Mouse (Mus musculus) gastrocnemius, postnatal 4 days (tissue): ENCODE results near the gene Cyb5r3. TPM values are rescaled to one million over a fixed set of nuclear protein-coding genes. Genes with fewer than 3 reads are reported as not detected.

Experiments
- DNase-seq, 2 experiments: peaks; one replicate each; pipeline ENCODE4 v3.0.0; 2021 to 2022; ENCODE audit warnings: low spot score in 2 of 2, mixed read lengths in 2 of 2
- total RNA-seq, 2 experiments: library from RNA; stranded (reverse); gene quantifications; 2 replicates each; pipeline ENCODE4 v1.2.3; 2021

Cyb5r3 gene
- total RNA-seq, 2 experiments from 2014 or later = 171 TPM

- DNase-seq = no peak
These were observed 2.3 kb downstream of the Cyb5r3 start for GRCm38 (mm10) chr15:83169772-83170722.

DNA sequence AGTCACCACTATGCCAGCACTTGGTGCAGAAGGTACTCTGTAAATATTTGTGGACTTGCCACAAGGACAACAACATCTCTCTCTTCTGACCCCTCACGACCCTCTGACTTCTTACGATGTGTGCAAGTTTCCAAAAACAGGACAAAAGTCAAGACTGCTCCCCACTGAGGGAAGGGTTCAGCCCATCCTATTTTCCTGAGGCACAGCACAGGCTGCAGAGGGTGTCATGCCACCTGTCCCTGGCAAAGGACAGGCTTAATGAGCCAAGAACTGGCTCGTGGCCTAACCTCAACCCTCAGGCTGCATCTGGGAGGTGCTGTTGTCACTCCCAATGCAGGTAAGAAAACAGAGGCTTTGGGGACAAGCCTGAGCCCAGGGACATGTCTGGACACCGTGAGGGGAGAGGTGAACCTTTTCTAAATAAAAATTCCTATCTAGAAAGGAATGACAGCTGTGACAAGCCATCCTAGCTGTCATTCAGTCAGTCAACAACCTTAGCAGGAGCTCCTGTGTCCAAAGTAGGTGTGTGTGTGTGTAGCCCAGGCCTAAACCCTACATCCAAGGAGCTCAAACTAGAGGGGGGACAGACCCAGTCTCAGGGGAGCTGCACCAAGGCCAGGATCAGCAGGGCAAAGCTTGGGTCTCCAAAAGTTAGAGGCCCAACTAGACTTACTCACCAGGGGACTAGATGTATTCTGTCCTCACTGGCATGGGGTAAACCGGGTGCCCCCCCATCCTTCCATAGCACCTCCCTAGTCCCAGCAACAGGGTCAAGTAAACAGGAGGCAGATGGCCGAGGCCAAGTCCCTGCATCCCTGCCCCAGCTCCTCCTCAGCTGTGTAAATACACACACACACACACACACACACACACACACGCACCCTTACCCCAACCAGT is 3.3 kb downstream of the Cyb5r3 start:
- DNase-seq = no peak

DNA sequence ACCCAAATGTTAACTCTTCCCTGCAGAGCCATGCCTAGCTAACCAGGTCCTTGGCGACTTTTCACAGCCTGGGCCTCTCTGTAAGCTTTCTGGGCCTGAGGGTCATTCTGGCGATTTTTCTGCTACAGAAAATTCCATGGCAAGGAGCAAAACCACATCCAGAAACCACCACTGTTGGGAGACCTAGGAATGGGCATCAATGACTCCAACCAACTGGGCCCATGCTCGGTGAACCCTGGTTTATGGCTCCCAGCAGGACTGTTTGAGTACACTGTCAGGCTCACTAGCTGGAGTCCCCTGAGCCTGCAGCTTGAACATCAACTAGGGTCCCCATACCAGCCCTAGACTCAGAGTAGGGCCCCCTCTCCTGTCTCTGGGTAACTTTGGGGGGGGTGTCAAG is 4.1 kb downstream of the Cyb5r3 start:
- DNase-seq = no peak

DNA sequence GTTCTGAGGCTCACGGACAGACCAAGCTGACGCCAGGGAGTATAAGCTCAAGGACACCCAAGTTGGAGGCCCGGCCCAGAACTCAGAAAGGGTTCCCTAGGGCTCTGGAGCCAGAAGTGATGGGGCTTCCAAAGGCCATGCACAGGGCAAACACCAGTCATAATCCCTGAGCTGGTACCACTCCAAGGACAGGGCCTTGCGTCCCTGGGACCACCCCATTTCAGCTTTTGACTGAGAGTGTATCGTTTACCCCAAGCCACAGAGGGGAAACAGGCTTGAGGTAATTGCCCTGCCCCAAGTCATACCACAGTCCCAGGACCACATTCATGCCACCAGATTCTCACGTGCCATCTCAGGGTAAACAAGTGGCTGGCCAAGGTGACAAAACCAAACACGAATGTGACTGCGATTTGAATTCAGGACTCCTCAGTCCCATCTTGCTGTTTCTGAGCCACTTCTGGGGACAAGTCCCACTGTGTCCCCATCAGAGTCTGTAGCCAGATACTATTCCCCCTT is 4.8 kb downstream of the Cyb5r3 start:
- no peak for DNase-seq

GRCm38 (mm10) chr15:83167126-83167525 is 5.3 kb downstream of the Cyb5r3 start:
- peak in 1 of 2 experiments; percentile 14 for DNase-seq

- DNase-seq = peak in 1 of 2 experiments; percentile 47
These were observed 5.8 kb downstream of the Cyb5r3 start for GRCm38 (mm10) chr15:83166642-83167041.

DNA sequence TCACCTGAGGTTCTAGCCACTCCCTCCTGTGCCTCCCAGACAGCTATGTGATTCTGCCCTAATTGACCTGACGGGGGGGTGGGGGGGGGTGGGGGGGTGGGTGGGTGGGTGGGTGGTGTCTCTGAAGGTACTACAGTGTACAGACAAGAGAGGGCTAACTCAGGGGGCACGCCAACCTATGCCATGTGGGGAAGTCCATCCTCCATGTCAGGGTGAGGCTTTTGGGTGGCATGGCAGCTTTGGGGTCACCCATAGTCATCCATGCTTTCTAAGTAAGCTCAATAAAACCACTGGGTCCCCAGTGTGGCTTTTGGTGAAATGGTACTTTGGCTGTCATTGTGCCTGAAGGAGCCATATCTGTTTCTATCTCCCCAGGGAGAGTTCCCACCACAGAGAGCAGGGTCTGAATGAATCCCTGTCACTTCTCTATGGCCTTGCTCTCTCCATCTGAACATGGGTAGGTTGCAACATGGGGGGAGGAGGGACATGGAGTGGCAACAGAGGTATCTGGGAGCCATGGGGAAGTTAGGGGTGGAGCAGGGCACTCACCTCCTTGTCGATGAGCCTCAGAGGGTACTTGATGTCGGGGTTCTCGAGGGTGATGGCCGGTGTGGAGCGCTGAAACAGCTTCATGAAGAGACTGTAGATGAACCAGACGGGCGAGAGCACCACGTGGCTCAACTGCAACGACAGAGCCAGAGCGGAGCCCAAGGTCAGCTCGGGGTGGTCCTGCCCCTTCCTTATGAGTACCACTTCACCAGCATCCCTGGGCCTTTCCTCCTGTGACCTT is 6.7 kb downstream of the Cyb5r3 start:
- no peak for DNase-seq

DNA sequence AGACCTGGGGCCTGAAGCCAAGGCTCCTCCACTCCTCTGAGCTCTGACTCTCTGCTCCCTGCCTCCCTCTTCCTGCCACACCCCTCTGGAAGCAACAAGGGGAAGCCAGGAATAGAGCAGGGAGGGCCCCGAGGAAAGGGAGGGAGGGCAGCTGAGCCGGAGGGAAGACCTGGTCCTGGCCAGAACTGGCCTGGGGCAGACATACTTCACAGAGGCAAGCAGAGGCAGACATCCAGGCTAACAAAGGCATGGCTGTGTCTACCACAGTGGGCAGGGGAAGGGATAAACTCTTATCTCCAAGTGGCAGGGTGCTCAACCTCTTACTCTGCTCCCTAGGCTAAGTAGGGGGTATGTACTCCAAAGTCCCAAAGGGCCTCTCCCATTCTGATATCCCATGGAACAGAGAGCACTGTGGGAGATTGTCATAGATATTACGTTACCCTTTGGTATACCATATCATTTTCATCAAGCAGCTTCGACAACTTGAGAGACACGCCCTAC is 7.4 kb downstream of the Cyb5r3 start:
- DNase-seq = peak in 1 of 2 experiments; percentile 49

DNA sequence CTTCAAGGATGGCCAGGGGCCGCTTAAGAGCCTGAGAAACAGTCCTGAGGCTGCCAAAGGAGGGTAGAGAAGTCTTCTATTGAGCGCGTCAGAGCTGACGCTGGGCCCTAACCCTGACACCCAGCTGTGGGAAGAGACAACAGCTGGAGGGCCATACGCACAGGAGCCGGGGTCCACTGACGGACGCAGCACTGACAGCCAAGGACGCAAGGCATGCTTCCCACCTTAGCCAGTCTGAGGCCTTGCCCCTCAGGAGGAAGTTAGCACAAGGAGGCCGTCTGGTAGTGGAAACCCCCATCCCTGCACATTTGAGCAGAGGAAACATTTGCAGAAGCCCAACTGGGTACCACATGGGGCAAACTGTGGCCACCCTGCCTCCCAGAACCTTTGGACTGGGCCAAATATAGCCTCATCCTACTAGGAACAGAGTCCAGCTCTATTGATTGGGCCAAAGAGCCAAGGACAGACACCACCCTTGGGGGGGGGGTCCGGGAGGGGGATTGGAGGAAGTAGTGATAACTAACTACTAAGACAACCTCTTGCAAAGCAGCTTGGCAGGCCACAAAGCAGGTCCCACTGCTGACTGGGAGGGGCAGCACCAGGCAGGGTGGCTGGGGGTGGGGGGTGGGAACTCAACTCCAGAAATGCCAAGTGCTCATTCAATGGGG is 9.4 kb downstream of the Cyb5r3 start:
- DNase-seq = no peak

DNA sequence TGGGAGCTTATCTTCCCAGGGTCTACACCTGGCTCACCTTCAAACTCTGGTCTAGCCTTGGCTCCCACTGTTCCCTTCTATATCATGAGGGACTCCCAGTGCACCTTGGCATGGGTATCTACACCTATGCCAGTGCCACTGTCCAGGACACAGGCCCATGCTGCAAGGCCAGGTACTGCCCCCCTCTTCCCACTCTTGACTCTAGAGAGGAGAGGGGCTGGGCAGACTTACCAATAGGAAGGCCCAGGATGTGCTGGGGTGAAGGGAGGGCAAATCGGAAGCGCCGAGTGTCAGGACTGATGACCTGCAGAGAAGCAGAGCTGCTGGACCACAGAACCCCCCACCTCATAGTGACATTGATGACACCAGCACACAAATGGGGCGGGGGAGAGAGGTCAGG is 10.4 kb downstream of the Cyb5r3 start:
- no peak for DNase-seq

DNA sequence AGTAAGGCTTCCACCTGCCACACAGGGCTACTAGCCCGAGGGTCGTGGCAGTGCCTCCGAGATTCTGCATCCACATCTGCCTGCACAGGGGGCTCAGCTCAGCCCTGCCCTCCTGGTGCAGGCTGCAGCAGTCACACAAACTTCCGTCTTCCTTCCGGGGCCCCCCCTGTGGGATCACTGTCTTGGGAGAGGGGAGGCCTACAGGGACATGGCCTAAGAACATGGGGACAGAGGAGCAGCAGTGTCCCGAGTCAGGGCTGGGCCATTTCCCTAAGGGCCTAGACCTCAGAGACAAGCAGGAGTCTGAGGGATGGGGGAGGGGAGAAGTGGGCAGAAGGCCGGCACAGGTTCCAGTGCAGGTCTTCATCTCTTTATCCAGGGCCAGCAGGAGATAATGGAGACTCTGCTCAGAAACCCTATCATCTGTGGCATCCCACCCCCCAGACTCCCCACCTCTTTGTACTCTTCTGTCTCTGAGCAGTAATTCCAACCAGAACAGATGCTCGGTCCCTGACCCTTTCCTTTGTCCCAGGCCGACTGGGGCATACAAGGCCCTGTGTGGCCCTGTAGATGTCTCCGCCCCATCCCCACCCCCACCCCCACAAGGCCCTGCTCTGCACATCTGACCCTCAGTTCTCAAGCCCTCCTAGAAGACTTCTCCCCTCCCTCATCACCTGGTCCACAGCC is 11.2 kb downstream of the Cyb5r3 start:
- DNase-seq = no peak

- DNase-seq = no peak
These were observed 11.8 kb downstream of the Cyb5r3 start for GRCm38 (mm10) chr15:83160561-83160960.

DNA sequence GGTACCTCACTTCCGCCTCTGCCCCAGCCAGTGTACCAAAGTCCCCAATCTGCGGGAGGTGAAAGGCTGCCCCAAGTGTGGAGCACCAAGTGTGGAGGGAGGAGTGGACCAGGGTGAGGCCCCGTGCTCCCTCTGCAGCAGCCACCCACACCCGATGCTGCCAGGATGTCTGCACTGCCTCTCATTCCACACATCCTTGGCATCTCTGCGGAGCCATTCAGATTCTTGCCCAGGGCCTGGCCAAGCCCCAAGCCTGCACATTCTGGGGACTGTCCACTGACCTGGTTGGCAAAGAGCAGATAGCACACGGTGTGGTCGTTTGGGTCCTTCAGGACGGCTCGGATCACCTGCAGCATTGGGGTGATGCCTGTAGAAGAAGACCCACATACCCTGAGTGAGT is 12.6 kb downstream of the Cyb5r3 start:
- no peak for DNase-seq

DNA sequence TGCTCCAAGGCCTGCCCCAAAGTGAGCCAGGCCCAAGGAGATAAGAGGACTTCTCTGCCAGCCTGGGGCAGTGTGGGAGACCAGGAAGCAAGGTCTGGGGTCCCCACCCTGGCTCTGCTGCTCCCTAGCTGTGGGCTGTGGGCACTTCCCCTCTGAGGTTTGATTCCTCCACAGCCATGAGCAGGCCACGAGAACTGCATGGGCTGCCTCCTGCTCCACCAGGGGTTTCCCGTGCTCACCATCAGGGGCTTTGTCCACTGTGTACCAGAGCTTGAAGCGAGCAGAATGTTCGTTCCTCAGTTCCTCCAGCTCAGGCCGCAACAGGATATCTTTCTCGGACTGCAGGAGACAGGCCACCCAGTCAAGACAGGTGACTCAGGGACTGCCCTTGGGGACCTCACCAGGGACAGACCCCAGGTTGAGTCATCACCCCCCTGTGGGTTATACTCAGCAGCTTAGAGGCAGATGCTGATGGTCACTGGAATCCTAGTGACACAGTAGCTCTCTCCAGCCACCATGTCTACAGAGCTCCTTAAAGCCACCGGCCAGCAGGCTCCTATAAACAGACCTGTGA is 13.7 kb downstream of the Cyb5r3 start:
- DNase-seq = no peak

DNA sequence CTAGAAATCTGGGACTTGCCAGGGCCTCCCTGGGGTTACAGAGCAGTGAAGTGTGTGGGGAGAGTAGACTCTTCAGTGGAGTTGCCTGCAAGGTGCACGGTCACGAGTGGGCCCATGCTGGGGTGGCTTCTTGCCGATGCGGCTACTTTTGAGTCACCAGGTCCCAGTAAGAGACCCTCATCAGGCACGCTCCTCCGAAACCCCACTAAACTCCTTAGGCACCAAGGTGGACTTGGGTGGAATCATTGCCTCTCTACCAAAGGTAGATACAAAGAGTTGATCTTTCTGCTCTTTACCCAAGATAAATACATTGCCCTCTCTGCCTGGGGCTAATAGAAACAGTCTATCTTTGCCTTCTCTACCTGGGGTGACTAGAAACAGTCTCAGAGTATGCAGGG is 14.7 kb downstream of the Cyb5r3 start:
- no peak for DNase-seq

- DNase-seq = peak; percentile 60 to 68
These were observed 15.3 kb downstream of the Cyb5r3 start for GRCm38 (mm10) chr15:83156929-83157666.

GRCm38 (mm10) chr15:83155672-83156419 is 16.5 kb downstream of the Cyb5r3 start:
- DNase-seq = no peak

GRCm38 (mm10) chr15:83154309-83154708 is 18.1 kb downstream of the Cyb5r3 start:
- no peak for DNase-seq
